Mouse (Mus musculus): Measurements from ENCODE around the gene Gm6020.
"Not testable (repeated sequence)": the region's sequence is repeated elsewhere in the genome, so short reads cannot be mapped to it uniquely, and the experiment has no call there.

Gm6020 gene

GRCm38 (mm10) chr19:61183590-61183989 lies at the start of gene Gm6020:
Gene Gm6020 (plus strand): TSS chr19:61183890.
- not testable (repeated sequence) for DNase-seq (ENCODE audit: low spot score in 2 of 2)

- no peak for DNase-seq (ENCODE audit: low spot score in 2 of 2)
Observed at GRCm38 (mm10) chr19:61138655-61139054, 45.0 kb upstream of the Gm6020 start.

- DNase-seq (ENCODE audit: low spot score in 2 of 2) = peak; percentile 74 to 83
Observed at GRCm38 (mm10) chr19:61140342-61141206, 43.1 kb upstream of the Gm6020 start, which contains the start of gene Zfp950. Gene Zfp950 (minus strand): TSS chr19:61140840.

- DNase-seq (ENCODE audit: low spot score in 2 of 2) = no peak
Observed at GRCm38 (mm10) chr19:61141299-61141698, 42.4 kb upstream of the Gm6020 start.

GRCm38 (mm10) chr19:61151372-61151700 lies 32.4 kb upstream of the Gm6020 start:
- no peak for DNase-seq (ENCODE audit: low spot score in 2 of 2)

GRCm38 (mm10) chr19:61151701-61152420 lies 31.8 kb upstream of the Gm6020 start:
- DNase-seq (ENCODE audit: low spot score in 2 of 2) = no peak

- DNase-seq (ENCODE audit: low spot score in 2 of 2) = no peak
Observed at GRCm38 (mm10) chr19:61175756-61176324, 7.8 kb upstream of the Gm6020 start, which contains the start of gene Gm7102. Gene Gm7102 (minus strand): TSS chr19:61176309.

GRCm38 (mm10) chr19:61199316-61199715 lies 15.6 kb downstream of the Gm6020 start:
- peak; percentile 76 to 89 for DNase-seq (ENCODE audit: low spot score in 2 of 2)

GRCm38 (mm10) chr19:61199836-61200235 lies 16.1 kb downstream of the Gm6020 start:
- DNase-seq (ENCODE audit: low spot score in 2 of 2) = peak in 1 of 2 experiments; percentile 22

GRCm38 (mm10) chr19:61207506-61207905 lies 23.8 kb downstream of the Gm6020 start:
- not testable (repeated sequence) for DNase-seq (ENCODE audit: low spot score in 2 of 2)

GRCm38 (mm10) chr19:61223706-61224328 lies 40.1 kb downstream of the Gm6020 start:
- no peak for DNase-seq (ENCODE audit: low spot score in 2 of 2)

GRCm38 (mm10) chr19:61224678-61225525 lies 41.2 kb downstream of the Gm6020 start:
- DNase-seq (ENCODE audit: low spot score in 2 of 2) = peak; percentile 15 to 26

GRCm38 (mm10) chr19:61225526-61226400 lies 42.1 kb downstream of the Gm6020 start:
- peak; percentile 86 to 91 for DNase-seq (ENCODE audit: low spot score in 2 of 2)

GRCm38 (mm10) chr19:61226401-61226927 lies 42.8 kb downstream of the Gm6020 start:
- no peak for DNase-seq (ENCODE audit: low spot score in 2 of 2)

GRCm38 (mm10) chr19:61226928-61227854 lies 43.5 kb downstream of the Gm6020 start:
- peak; percentile 84 to 90 for DNase-seq (ENCODE audit: low spot score in 2 of 2)

- peak; percentile 10 to 36 for DNase-seq (ENCODE audit: low spot score in 2 of 2)
Observed at GRCm38 (mm10) chr19:61227941-61228701, 44.4 kb downstream of the Gm6020 start, which contains the start of gene Csf2ra. Gene Csf2ra (minus strand): TSS chr19:61228429.
